In the genomic region with DNA sequence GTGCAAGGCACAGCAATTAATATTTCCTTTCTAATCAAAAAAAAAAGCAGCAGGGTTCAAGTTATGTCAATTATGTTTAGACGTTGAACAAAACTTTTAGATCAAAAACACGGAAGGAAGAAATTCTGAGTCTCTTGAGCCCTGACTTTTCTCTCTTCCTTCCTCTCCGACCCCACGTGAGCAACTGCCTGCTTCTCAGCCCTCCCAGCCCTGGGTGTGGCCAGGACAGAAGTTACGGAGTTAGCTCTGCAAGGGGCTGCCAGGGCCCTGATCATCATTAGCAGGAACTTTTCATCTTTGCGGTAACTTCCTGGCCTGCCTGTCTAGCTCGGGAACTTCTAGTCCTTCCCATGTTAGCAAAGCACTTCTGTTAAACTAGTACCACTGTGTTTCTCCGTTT, we compare ENCODE assay signal across 10 mouse cellular contexts. TPM values are rescaled to one million over a fixed set of nuclear protein-coding genes. Genes with fewer than 3 reads are reported as not detected.
DNase-seq lines count a peak whose midpoint lies in the region; ATAC-seq and TF ChIP-seq lines count a peak whose summit lies in the region.
"Had no signal": no experiment of that assay in that cellular context is flagged by ENCODE, and none has a peak within 500 bp of the region (broad histone marks: within the 10 kb centered on the region; RNA-seq: fewer than 3 reads in every experiment).

No protein-coding gene starts in this region.

- peak overlapping the region; percentile 28; the same call in 1 of the 2 replicates for H3K4me3 ChIP-seq in gastrocnemius, adult 2 months
- no peak overlapping the region for H3K4me3 ChIP-seq in kidney, embryonic 15.5 days (replicated peaks)
- H3K4me3 ChIP-seq: heart, embryonic 15.5 days had no signal

- DNase-seq in gastrocnemius, adult 2 months, result peak; percentile 33
- no peak for DNase-seq in gastrocnemius, adult 8-10 months (ENCODE audit: low spot score in 2 of 2)
- peak; percentile 85 for DNase-seq in ES-CJ7 (ENCODE audit: low read depth, low spot score)
- peak; percentile 33 for DNase-seq in skeletal muscle tissue, adult 2 months (ENCODE audit: low read depth, low spot score)
- DNase-seq in c-Kit-positive CD71-positive TER-119-positive erythroid progenitor cells, embryonic 14.5 days (ENCODE audit: low spot score), result no peak
- no peak for DNase-seq in embryo, embryonic 10.5 days (ENCODE audit: low spot score)
- no peak for DNase-seq in urinary bladder, postnatal 14 days (ENCODE audit: low spot score)

- no peaks in the 10 kb centered on the region for H3K36me3 ChIP-seq in kidney, embryonic 15.5 days
- H3K36me3 ChIP-seq: heart, embryonic 15.5 days had no signal

- H3K4me1 ChIP-seq in kidney, embryonic 15.5 days, result peaks cover 49% of the 10 kb centered on the region
- H3K4me1 ChIP-seq: heart, embryonic 15.5 days had no signal

- H3K4me2 ChIP-seq in kidney, embryonic 15.5 days, result no peak overlapping the region
- H3K4me2 ChIP-seq: heart, embryonic 15.5 days had no signal

- TF ChIP-seq CTCF in gastrocnemius, adult 2 months (IDR thresholded peaks at IDR 0.05), result no peak

- no peaks in the 10 kb centered on the region for H3K27me3 ChIP-seq in kidney, embryonic 15.5 days
- H3K27me3 ChIP-seq: CH12.LX; heart, embryonic 15.5 days had no signal

- peak overlapping the region; percentile 46 for H3K27ac ChIP-seq in gastrocnemius, adult 2 months
- H3K27ac ChIP-seq in kidney, embryonic 15.5 days, result 0 out of 2 replicates have a peak overlapping the region, but pooled peaks have one; percentile 4
- H3K27ac ChIP-seq: heart, embryonic 15.5 days had no signal

- WGBS in kidney, embryonic 15.5 days, result 60% methylated on average over 8 of the region's 8 CpGs

- H3K9ac ChIP-seq in kidney, embryonic 15.5 days, result no peak overlapping the region
- H3K9ac ChIP-seq: heart, embryonic 15.5 days had no signal

- no peak for ATAC-seq in kidney, embryonic 15.5 days (replicated peaks; ENCODE audit: low FRiP score)

- H3K9me3 ChIP-seq in kidney, embryonic 15.5 days (replicated peaks), result no peaks in the 10 kb centered on the region
- H3K9me3 ChIP-seq: heart, embryonic 15.5 days had no signal

- intact Hi-C loops in gastrocnemius, adult 2 months (cut with DNase I), result no loop called here

RNA-seq across cellular contexts. Expression of a gene that starts 20.3 kb away (rescaled TPM):
- total RNA-seq in gastrocnemius, adult 2 months (2021), result 10 to 100 TPM; 15.1 to 21.7 TPM
- total RNA-seq in gastrocnemius, adult 8-10 months (2022), result 10 to 100 TPM; 14.4 to 17.9 (median 16.1) TPM
- polyA plus RNA-seq in kidney, embryonic 15.5 days (2015; fragmentation: Nextera tagmentation; extraction: Ambion mirVana), result 26.4 and 28.2 TPM in 2 replicates

RNA-seq across cellular contexts. Expression of a gene that starts 46.8 kb away (rescaled TPM):
- total RNA-seq in gastrocnemius, adult 2 months (2021), result 10 to 100 TPM in 1 of 2 experiments, 1 to 10 TPM in 1; 6.9 to 11.9 TPM
- total RNA-seq in gastrocnemius, adult 8-10 months (2022), result 1 to 10 TPM; 5.2 to 9.0 (median 7.5) TPM
- polyA plus RNA-seq in kidney, embryonic 15.5 days (2015; fragmentation: Nextera tagmentation; extraction: Ambion mirVana), result 31.5 and 34.3 TPM in 2 replicates

Comparison
In these comparisons a context has a peak if more than half of its experiments do, and no peak if none do; other contexts are left out.
1. DNase-seq: peak in gastrocnemius, adult 2 months (single experiment), ES-CJ7 (single experiment) and skeletal muscle tissue, adult 2 months (single experiment); none in gastrocnemius, adult 8-10 months (0 of 2), c-Kit-positive CD71-positive TER-119-positive erythroid progenitor cells, embryonic 14.5 days (single experiment), embryo, embryonic 10.5 days (single experiment) and urinary bladder, postnatal 14 days (single experiment).